Mouse (Mus musculus) kidney, embryonic 14.5 days (tissue): ENCODE data around the gene Pcnx3. TPM values are rescaled to one million over a fixed set of nuclear protein-coding genes. Genes with fewer than 3 reads are reported as not detected.

ENCODE experiments used
- ATAC-seq: fragments of 200-750 bp; cut with Nextera tagmentation; 2 replicates; pipeline ENCODE4 v1.8.0; 2017; ENCODE audit warnings: moderate number of reproducible peaks, mild to moderate bottlenecking, moderate TSS enrichment, moderate library complexity; ENCODE audit not compliant: low FRiP score, low TSS enrichment
- H3K27ac ChIP-seq: fragments of 300-500 bp; sonication (generic); 2 replicates; pipeline ENCODE4 v1.5.1; 2014; ENCODE audit warnings: low read depth, mild to moderate bottlenecking, low read length, moderate library complexity, mixed read lengths
- H3K27me3 ChIP-seq: fragments of 300-500 bp; sonication (generic); 2 replicates; pipeline ENCODE4 v1.6.1; 2014; ENCODE audit warnings: mild to moderate bottlenecking, low read length; ENCODE audit not compliant: control insufficient read depth, insufficient read depth
- H3K36me3 ChIP-seq: fragments of 300-500 bp; sonication (generic); 2 replicates; pipeline ENCODE4 v1.6.1; 2014; ENCODE audit warnings: low read length, mixed read lengths; ENCODE audit not compliant: control insufficient read depth, insufficient read depth
- H3K4me1 ChIP-seq: fragments of 300-500 bp; sonication (generic); 2 replicates; pipeline ENCODE4 v1.6.1; 2014; ENCODE audit warnings: low read length, mixed read lengths; ENCODE audit not compliant: control insufficient read depth, insufficient read depth
- H3K4me2 ChIP-seq: fragments of 300-500 bp; sonication (generic); replicated peaks from 2 replicates; pipeline ENCODE4 v1.6.1; 2014; ENCODE audit warnings: low read depth, mild to moderate bottlenecking, low read length
- H3K4me3 ChIP-seq: fragments of 300-500 bp; sonication (generic); 2 replicates; pipeline ENCODE4 v1.5.1; 2014; ENCODE audit warnings: mild to moderate bottlenecking, low read length
- H3K9ac ChIP-seq: fragments of 300-500 bp; sonication (generic); 2 replicates; pipeline ENCODE4 v1.6.1; 2014; ENCODE audit warnings: low read depth, mild to moderate bottlenecking, low read length, moderate library complexity
- H3K9me3 ChIP-seq: fragments of 300-500 bp; sonication (generic); 2 replicates; pipeline ENCODE4 v1.6.1; 2016; ENCODE audit warnings: low read length; ENCODE audit not compliant: control insufficient read depth
- WGBS: fragments of 180-500 bp; shearing (Covaris S2); extraction: QIAGEN DNeasy Blood & Tissue Kit; methylation state at CpG from one replicate; pipeline ENCODE4 v1.1.7; 2014; 5-methylcytosine and 5-hydroxymethylcytosine counted together
- polyA plus RNA-seq: library from polyadenylated mRNA; unstranded; fragments of >200 nt; fragmentation: Nextera tagmentation; extraction: Ambion mirVana; gene quantifications from 2 replicates; pipeline ENCODE4 v1.2.1, GENCODE M21; 2014

The Pcnx3 gene
- polyA plus RNA-seq, 1 experiment from 2014 or later: 35.4 TPM

- ATAC-seq: peak; percentile 69
- Histone ChIP-seq H3K9me3 (no peaks in the 10 kb centered on the region), H3K27ac (no peak overlapping the region), H3K27me3 (peaks cover 9% of the 10 kb centered on the region; the same call in 1 of the 2 replicates), H3K4me3 (peak overlapping the region; percentile 44), H3K4me1 (peaks cover 11% of the 10 kb centered on the region), H3K9ac (peak overlapping the region; percentile 53), H3K36me3 (peaks cover 34% of the 10 kb centered on the region), H3K4me2 (peak overlapping the region; percentile 67)
- 5% methylated on average over 62 of the region's 62 CpGs for WGBS
Measured at GRCm38 (mm10) chr19:5653969-5654719, 34.6 kb downstream of the Pcnx3 start.

- H3K36me3 ChIP-seq: peaks cover 32% of the 10 kb centered on the region
- no peaks in the 10 kb centered on the region for H3K9me3 ChIP-seq
- peaks cover 9% of the 10 kb centered on the region; the same call in 1 of the 2 replicates for H3K27me3 ChIP-seq
- peaks cover 20% of the 10 kb centered on the region for H3K4me1 ChIP-seq
- WGBS: 80% methylated on average over 6 of the region's 6 CpGs
- H3K9ac ChIP-seq: no peak overlapping the region
- no peak overlapping the region for H3K4me3 ChIP-seq
- no peak overlapping the region for H3K4me2 ChIP-seq
- no peak overlapping the region for H3K27ac ChIP-seq
- ATAC-seq: no peak
Measured at GRCm38 (mm10) chr19:5652570-5652969, 36.1 kb downstream of the Pcnx3 start.

- peaks cover 41% of the 10 kb centered on the region for H3K36me3 ChIP-seq
- no peak for ATAC-seq
- no peaks in the 10 kb centered on the region for H3K9me3 ChIP-seq
- H3K9ac ChIP-seq: no peak overlapping the region
- H3K27ac ChIP-seq: no peak overlapping the region
- no peak overlapping the region for H3K4me2 ChIP-seq
- 67% methylated on average over 13 of the region's 13 CpGs for WGBS
- peaks cover 20% of the 10 kb centered on the region for H3K4me1 ChIP-seq
- no peak overlapping the region for H3K4me3 ChIP-seq
- H3K27me3 ChIP-seq: peaks cover 9% of the 10 kb centered on the region; the same call in 1 of the 2 replicates
Measured at GRCm38 (mm10) chr19:5651502-5652274, 37.0 kb downstream of the Pcnx3 start.

GRCm38 (mm10) chr19:5649298-5649741 is 39.4 kb downstream of the Pcnx3 start:
- Histone ChIP-seq H3K27ac (peak overlapping the region; percentile 73; the same call in 1 of the 2 replicates), H3K27me3 (peaks cover under 1% of the 10 kb centered on the region; the same call in 1 of the 2 replicates), H3K36me3 (peaks cover 64% of the 10 kb centered on the region), H3K4me2 (peak overlapping the region; percentile 45), H3K9ac (peak overlapping the region; percentile 35; the same call in 1 of the 2 replicates), H3K4me1 (peaks cover 16% of the 10 kb centered on the region), H3K4me3 (peak overlapping the region; percentile 26), H3K9me3 (no peaks in the 10 kb centered on the region)
- 42% methylated on average over 6 of the region's 6 CpGs for WGBS
- ATAC-seq: no peak

GRCm38 (mm10) chr19:5648401-5649297 is 40.1 kb downstream of the Pcnx3 start:
- peaks cover 71% of the 10 kb centered on the region for H3K36me3 ChIP-seq
- peak overlapping the region; percentile 73 for H3K27ac ChIP-seq
- H3K4me2 ChIP-seq: peak overlapping the region; percentile 45
- ATAC-seq: peak; percentile 88
- H3K4me1 ChIP-seq: peaks cover 14% of the 10 kb centered on the region; the same call in 1 of the 2 replicates
- no peaks in the 10 kb centered on the region for H3K27me3 ChIP-seq
- peak overlapping the region; percentile 26 for H3K4me3 ChIP-seq
- no peaks in the 10 kb centered on the region for H3K9me3 ChIP-seq
- H3K9ac ChIP-seq: peak overlapping the region; percentile 35; the same call in 1 of the 2 replicates
- 9% methylated on average over 26 of the region's 26 CpGs for WGBS

GRCm38 (mm10) chr19:5647791-5648190 is 40.9 kb downstream of the Pcnx3 start:
- no peaks in the 10 kb centered on the region for H3K27me3 ChIP-seq
- peaks cover 14% of the 10 kb centered on the region; the same call in 1 of the 2 replicates for H3K4me1 ChIP-seq
- ATAC-seq: no peak
- no peaks in the 10 kb centered on the region for H3K9me3 ChIP-seq
- peaks cover 72% of the 10 kb centered on the region for H3K36me3 ChIP-seq
- no peak overlapping the region for H3K4me3 ChIP-seq
- no peak overlapping the region for H3K4me2 ChIP-seq
- no peak overlapping the region for H3K9ac ChIP-seq
- no peak overlapping the region; the same call in 1 of the 2 replicates for H3K27ac ChIP-seq
- WGBS: 96% methylated on average over 6 of the region's 6 CpGs

- 95% methylated on average over 8 of the region's 8 CpGs for WGBS
- no peak for ATAC-seq
- Histone ChIP-seq H3K27me3 (no peaks in the 10 kb centered on the region), H3K27ac (no peak overlapping the region), H3K9ac (no peak overlapping the region), H3K4me1 (peaks cover 14% of the 10 kb centered on the region; the same call in 1 of the 2 replicates), H3K36me3 (peaks cover 72% of the 10 kb centered on the region), H3K4me3 (no peak overlapping the region), H3K9me3 (no peaks in the 10 kb centered on the region), H3K4me2 (no peak overlapping the region)
Measured at GRCm38 (mm10) chr19:5646731-5647330, 41.9 kb downstream of the Pcnx3 start.

- 96% methylated on average over 9 of the region's 9 CpGs for WGBS
- Histone ChIP-seq H3K4me3 (no peak overlapping the region), H3K4me1 (peaks cover 14% of the 10 kb centered on the region; the same call in 1 of the 2 replicates), H3K9me3 (no peaks in the 10 kb centered on the region), H3K4me2 (no peak overlapping the region), H3K9ac (no peak overlapping the region), H3K27me3 (no peaks in the 10 kb centered on the region), H3K36me3 (peaks cover 72% of the 10 kb centered on the region), H3K27ac (no peak overlapping the region)
- ATAC-seq: no peak
Measured at GRCm38 (mm10) chr19:5645280-5645679, 43.4 kb downstream of the Pcnx3 start.
